Mouse (Mus musculus) cerebellum, adult 9-10 months (tissue): ENCODE measurements around the gene Tbx15.
A peak's percentile ranks its signal among the peaks of the same experiment; 100 is the strongest.

Experiments used
- DNase-seq: peaks from one replicate; pipeline ENCODE4 v3.0.0; 2022

The Tbx15 gene

DNA sequence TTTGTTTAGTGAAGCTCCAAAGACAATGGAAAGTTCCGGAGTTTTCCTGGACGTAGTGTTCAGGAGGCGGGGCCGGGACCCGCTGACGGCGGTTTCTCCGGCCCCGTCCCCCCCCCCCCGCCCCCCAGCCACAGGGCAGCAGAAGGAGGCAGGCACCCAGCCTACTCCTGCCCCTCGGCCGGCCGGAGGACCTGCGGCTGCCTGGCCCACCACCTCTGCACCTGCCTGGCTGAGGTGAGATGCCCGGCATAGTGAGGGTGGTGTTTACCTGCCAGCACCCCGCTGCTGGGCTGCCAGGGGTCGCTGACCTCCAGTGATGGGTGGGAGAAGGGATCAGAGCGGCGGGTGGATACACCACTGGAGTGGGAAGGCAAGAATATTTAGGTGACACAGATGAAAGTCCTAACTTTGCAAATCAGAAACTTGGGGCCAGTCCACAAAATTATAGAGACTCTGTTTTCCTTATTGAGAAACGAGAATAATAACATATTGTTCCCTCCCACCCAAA lies at the start of gene Tbx15:
Gene Tbx15, plus strand, starts transcription at position 169 of the 508 bp plus-strand sequence.
- no peak for DNase-seq

DNA sequence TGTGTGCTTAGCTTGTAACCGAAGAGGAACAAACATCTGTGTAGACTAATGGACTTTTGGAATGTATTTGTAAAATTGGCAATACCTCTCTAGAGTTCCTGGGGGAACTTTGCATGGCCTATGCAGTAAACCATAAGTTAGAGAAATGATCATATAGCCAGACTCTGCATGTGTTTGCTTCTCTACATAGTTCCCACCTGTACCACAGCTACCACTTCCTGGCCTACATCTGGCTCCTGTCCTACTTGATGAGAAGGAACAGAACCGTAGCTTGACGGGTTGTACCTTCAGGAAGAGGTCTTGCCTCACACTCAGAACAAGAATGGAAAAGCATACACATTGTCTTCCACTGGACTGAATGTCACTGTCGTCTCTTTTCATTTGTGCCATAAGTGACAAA lies 46.6 kb upstream of the Tbx15 start:
- DNase-seq = no peak

DNA sequence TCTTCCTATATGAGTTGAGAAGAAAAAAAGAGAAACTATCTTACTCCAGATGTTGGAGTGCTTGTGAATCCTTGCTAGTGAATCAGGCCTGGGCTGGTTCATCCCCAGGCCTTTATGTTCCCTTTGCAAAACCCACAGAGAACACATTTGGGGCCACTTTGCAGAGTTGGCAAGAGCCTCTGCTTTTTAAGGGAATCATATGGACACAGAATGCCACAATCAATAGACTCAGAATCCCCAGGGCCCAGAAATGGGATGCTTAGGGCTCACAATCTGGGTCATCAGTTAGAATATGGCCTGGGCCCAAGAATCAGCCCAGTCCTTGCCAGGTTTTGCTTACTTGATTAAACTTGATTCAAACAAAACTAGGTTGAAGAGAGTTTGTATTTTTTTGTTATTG lies 36.9 kb upstream of the Tbx15 start:
- DNase-seq = no peak

DNA sequence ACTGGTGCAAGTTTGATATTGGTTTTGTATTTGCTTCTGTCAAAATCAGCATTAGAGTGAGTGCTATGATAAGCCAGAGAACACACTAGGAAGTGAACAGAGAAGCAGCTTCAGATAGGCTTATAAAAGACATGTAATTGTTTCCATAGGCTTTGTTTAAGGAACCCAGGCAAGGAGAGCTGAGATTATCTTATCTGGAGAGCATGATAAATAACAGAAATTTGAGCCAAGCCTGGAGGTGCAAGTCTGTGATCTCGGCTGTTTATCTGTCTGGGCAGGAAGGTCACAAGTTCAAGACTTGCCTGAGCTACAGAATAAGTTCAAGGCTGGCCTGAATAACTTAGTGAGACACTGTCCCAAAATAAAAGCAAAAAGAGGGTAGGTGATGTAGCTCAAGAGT lies 31.8 kb upstream of the Tbx15 start:
- DNase-seq = no peak

DNA sequence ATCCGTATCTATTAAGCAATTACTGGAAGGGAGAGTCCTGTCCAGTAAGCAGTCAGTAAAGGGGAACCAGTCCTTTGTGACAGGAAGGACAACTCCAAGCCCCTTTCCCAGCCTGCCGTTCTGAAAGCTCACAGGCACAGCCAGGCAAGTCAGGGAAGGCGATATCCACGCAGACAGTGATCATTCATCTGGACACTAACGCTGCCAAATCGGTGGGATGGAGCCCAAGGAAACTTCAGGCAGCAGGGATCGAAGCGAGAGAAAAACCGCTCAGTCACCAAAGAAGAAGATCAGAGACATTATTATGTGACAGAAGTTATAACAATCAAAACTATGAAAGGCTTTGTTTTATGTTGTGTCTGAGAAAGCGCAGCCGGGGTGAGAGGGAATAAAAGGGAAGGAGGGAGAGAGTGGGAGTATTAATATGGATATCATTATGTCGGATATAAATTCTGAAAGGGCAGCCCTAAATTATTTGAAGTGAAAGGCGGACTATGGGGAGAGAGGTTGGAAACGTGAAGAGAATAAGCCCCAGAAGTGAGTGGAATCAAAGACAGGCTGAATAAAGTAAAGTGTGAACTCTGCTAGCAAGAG lies 29.0 kb upstream of the Tbx15 start:
- DNase-seq = no peak

DNA sequence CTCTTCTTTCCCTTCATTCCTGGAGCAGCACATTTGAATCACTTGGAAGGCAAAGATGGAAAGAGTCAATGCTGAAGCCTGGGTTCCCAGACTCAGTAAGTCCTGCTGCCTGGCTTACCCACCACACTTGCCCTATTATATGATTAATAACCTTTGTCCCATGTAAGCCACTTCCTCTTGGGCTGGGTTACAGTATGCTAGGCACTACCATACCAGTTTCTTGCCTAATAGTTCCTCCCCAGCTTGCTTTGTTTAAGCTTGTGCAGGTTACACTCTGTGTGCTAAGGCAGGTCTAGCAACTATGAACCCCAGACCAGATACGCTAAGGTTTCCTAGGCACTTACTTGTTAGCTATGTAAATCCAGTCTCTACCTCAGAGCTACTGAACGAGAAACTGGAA lies 12.4 kb upstream of the Tbx15 start:
- DNase-seq = no peak

DNA sequence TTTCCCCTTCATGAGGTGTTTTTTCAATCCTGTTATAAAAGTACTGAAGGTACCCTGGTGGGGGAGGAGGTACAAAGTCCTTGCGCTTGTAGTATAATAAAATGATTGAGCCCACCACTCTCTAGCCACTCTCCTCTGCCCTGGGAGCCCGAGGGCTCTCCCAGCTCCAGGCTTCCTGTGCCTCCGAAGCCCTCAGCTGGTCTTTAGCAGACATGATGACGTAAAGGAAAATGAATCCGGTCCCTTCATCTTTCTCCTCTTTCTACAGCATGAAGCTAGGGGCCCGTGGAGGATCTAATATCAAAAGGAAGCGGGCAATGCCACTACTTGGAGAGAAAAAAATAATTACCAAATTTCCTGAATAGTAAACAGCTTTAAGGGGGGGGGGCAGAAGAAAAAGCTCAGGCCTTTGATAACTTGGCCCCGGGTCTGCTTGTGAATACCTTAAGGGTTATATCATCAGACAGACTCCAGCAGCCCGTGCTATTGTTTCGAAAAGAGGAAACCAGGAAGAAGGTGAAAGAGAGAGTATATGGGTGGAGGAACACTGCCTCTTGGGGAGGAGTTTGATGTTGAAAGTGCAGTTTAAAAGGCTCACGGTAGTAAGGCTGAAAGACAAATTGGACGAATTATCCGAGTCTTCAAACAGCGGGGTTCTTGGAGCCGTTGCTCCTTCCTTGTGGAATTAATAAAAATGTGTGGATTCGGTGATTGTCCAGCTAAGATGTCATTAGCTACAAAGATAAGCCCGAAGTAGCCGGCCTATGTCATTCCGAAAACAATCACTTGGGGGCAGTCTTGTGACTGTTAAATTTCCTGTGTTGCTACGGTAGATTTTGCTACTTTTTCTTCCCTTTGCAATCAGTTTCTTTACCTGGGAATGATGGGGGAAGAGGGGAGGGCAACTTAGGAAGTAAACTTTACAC lies 6.5 kb upstream of the Tbx15 start:
- DNase-seq = peak; percentile 52

DNA sequence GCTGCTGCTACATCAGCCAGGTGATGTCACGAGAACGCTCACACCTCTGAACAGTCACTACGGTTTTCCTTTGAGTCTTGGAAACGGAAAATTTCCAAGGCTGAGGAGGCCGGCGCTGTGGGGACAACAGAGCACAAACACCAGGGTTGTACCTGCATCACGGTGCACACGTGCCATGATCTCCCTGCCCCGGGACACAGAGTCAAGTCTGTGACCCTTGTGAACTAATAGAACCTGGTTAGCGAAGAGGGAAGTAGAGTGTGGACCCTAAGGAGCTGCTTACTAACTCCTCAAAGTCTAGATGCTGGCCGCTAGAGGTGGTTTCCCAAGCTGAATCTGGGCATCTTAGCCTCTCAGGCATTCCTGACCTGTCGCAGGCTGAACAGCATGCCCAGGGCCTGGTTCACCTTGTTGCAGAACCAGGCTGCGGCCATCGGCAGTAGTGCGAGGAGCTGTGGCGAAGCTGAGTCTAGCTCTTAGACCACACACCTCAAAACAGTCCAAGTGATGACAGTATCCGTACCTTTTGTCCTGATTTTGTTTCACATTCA lies 5.8 kb upstream of the Tbx15 start:
- no peak for DNase-seq

DNA sequence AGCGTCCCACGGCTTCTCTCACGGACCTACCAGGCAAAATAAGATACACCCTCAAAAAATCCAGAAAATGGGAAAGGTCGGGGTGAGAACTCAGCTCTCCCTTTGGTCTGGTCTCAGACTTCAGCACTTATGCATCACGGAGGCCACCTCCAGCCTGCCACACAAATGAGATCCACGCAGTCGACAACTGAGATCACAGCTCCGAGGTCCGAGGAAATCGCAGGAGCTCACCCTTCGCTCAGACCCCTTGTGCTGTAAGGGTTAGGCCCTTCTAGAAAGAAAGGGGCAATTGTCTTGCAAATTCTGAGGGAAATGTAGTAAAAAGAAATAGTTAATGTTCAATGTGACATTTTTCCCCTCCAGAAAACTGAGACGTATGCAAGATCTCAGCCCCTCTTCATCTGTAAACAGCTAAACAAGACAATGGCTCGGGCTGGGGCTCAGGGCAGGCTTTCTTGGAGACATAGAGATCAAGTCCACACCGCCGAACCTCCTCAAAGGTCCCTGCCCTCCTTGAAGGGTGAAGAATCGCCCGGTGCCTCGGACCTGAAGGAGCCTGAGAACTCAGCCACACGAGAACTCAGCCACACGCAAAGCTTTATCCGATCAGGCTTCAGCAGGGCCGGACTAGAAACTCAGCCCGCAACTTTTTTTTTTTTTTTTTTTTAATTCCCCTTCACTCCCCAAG lies 4.9 kb upstream of the Tbx15 start:
- DNase-seq = no peak

DNA sequence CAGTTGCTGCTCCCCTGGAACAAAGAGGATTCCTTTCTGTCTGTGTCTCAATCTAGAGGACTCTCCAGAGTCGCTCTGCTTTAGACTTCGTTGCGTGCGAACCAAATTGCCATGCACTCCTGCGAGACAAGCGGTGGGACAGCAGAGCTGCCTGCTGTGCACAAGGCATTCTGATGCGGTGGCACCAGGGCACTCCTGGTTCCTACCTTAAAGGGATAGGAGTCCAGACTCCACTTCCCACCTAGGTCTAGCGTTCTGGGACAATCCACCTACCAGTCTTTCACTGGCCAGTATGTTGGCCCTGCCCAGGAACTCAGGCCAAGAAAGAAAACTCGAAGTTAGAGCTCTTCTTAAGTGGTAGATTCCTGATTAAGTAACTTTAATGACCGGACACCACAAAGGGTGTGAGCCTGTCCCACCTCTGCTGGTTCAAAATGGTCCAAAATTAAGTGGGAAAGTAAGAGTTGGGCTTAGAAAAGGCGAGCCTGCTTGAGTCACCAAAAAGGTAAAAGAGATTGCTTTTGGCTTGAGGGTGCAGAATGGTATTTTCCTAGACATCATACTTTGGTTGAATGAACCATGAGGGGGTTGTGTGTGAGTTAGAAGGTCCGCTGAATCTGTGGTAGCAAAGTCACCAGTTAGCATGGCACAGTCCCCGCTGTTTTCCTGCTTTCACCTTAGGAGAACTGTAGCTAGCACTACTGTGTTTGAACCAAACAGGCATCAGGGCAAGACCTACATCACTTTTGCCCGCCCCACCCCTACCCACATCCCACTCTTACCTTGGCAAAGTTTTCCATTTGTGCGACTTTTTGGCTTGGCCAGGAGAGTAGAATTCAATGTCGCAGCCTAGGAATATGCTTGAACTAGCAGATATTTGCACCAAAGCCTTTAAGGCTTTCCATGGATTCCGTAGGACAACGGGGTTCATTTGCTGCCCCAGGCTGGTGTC lies 4.1 kb upstream of the Tbx15 start:
- DNase-seq = no peak

DNA sequence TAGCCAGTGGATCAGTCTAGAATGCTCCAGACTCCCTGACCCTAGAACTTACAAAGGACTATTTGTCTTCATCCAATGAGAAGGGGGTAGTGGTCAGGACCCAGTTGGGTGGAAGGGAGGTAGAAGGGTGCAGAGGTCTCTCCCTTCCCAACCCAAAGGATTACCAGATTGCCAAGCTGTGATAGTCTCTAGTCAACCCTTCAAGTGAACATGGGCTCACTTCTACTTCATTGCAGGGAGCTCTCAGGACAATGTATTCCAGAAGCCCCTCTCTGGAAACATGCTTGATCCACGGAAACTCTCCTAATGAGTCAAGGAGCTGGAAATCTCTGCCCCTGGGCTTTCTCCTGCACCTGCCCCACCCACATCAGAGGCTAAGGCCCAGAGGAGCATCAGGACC lies 1.5 kb upstream of the Tbx15 start:
- no peak for DNase-seq

DNA sequence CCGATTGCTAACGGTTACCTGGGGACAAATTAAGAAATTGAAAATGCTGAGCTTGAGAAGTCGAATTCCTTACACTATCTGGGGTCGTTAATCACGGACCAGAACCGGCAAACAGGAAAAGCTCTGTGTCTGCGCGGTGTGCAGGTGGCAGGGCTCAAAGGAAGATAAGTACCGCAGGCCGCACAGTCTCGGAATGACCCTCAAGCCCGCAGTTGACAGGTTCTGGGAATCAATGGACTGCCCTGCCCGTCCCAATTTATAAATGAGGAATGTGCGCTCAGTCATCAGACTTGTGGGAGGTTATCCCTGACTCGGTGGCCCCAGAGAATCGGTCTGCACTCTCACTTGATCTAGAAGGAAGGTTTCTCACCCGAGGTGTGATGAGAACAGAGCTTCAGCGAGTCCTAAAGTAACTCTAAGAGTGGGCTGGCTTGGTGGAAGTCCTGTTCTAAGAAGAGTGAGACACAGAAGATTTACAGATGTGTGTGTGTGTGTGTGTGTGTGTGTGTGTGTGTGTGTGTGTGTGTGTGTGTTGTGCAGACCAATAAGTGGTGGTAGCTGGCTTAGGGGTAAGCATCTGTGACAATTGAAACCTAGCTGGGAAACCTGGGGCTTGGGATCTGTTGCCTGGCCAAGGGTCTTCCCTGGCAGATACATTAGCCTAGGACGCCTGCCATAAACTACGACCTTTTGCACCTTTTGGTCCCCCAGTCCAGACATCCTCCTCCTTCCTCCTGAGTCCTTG lies 708 bp upstream of the Tbx15 start:
- no peak for DNase-seq

DNA sequence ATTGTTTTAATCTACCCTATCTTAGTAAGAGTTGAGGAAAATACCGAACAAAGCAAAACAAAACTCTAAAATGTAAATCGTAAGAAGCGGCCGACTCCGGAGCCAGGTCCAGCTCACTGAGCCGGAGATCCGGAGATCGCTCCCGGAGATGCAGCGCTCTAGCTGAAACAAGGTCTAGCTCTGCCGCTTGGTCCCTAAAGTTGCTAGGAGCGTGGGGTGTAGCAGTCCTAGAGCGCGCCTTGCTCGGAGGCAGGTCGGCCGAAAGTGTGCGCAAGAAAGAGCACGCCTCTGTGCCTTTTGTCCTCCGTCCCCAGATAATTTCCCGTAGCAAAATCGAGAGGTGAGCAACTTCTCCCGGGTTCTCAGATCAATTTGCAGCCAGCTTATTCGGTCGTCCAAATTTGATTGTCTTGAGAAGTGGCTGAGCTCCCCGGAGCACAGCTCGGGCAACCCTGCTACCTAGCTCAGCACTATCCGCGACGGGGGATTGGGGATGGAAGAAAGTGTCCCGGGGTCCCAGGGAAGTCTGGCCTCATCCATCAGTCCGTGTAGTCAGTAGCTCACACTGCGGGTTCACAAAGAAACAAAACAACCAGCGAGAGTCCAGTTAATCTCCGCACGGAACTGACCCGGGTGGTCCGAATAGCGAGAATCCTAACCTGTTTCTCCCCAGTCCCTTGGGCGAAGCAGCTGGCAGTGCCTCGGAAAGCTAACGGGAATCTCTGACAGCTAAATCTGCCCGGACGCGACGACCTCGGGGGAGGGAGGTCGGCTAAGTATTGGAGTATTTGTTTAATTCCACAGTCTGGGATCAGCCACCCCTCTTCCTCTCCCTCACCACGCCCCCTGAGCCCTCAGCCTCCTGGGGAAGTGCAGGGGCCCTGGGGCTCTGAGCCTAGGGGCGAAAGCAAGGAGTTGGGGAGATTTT lies 894 bp downstream of the Tbx15 start:
- DNase-seq = no peak

DNA sequence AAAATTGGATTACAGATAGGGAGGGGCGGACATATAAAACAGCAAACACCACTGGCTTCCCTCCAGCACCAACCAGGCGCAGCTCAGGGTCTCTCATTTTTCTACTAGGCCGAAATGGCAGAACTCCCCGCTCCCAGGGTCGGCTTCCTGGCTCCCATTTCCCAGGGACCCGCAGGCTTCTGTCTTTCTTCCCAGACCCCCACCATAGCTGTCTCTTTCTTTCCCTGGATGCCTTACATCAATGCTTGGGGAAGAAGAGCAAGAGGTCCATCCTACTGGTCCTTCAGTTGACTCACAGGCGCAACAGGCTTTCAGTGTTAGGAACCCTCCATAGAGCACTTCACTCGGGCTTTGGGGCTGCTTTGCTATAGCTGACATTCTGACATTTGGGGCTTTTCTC lies 2.3 kb downstream of the Tbx15 start:
- no peak for DNase-seq

DNA sequence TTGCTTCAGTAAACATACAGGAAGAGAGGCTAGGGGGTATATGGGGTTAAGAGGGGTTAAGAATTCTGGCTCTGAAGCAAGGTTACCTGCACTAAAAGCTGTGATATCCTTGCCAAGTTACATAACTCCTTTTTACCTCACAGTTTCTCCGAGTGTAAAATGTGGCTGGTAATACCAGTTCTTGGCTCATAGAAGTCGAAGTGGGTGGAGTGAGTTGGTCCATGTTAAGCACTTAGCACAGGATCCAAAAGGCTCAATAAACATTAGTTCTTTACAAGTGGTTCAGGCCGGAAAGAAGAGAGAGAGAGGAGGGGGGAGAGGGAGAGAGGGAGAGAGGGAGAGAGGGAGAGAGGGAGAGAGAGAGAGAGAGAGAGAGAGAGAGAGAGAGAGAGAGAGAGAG lies 5.2 kb downstream of the Tbx15 start:
- no peak for DNase-seq

DNA sequence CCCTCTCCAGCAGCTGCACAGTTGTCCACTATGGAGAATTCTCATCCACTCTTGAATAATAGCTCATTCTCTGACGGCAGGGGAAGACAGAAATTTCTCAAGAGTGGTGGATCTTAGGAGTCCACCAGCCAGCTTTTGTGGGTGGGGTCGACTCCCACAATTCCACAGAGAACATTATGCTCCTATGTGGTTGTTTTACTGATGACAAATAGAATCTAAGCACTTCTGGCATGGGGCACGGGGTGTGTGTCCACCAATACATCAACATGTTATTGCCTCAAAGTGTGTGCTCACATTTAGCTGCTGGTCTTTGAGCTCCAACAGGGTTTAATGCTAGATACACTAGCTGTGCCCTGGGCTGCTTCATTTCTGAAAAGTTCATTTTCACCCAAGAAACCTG lies 6.4 kb downstream of the Tbx15 start:
- no peak for DNase-seq

DNA sequence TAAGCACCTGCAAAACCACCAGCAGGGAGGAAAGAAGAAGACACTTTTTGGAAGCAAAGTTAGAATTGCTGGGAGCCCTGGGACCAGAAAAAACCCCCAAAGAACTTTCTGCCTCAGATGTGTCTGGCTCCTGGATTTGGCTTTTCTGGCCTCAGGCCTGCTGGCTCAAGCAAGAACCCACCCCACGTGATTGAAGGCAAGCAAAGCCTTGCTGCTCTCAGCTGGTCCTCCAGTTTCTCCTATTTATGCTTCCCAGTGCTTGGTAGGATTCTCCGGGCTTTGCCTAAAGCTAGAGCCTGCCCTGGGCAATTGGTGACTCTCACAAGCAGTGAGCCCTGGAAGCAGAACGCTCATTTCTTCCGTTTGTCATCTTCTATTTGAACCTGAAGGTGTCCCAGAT lies 7.4 kb downstream of the Tbx15 start:
- no peak for DNase-seq

DNA sequence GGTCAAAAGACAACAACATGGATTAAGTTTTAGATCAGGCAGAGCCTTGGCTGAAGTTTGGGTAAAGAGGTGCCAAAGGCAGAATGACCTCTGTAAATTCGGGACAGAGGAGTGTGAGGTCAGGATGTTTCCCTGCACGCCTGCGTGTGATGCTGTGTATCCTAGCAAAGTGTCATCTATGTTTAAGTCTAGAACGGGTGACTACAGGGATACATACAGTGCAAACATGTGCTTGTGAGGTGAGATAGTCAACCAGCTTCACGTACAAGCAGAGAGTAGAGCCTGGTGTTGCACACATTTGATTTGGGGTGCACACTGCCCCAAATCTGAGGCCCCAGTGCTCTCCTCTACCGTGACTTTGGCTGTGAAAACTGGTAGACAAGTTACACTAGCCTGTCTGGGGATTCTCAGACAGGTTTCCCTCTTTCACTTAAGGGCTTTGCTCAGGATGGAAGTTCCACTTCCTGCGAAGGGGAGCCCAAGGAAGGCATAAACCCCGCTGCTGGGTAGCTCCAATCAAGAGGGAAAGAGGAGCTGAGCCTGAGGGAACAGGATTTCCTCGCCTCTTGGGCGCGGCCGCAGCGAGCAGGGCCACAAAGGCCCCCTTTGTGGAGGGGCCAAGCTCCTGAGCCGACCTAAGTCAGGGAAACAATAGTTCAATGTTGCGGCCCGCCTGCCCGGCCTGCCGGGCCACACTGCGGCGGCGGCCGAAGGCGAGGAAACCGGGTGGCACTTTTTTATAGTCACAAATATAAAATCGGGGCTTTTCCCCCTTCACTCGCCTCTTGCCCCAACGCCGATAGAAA lies 8.0 kb downstream of the Tbx15 start:
- no peak for DNase-seq

DNA sequence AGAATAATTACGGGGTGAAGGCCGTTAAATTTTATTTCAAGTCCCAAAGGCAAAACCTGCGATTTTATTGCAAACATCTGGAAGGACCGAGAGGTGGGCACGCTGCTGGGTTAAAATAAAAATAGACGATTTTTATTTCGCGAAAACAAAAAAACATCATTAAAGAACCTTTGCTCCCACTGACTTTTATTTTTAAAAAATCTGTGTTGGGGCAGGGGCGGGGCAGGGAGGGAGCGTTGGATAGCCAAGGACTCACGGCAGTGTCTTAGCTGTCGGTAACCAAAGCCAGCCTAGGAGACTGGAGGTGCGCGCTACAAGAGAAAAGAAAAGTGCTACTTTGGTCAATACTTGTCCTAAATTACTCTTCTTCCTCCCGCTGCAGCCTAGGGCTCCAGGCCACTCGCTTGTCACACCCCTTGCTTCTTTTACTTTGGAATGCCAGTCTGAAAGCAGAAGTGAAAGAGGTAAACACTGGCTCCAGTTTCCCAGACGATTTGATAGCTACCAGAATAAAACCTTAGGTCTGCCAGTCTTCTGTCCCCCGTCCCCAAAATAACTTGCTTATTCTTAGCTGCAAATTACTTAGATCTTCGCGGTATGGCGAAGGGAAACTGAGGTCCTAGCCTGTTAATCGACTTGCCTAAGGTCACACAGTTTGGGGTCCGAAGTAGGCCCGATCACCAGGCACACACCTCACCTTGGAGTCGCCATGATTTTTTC lies 8.8 kb downstream of the Tbx15 start:
- DNase-seq = no peak
